Comparison of ENCODE assay signal across 7 mouse cellular contexts in the genomic region with DNA sequence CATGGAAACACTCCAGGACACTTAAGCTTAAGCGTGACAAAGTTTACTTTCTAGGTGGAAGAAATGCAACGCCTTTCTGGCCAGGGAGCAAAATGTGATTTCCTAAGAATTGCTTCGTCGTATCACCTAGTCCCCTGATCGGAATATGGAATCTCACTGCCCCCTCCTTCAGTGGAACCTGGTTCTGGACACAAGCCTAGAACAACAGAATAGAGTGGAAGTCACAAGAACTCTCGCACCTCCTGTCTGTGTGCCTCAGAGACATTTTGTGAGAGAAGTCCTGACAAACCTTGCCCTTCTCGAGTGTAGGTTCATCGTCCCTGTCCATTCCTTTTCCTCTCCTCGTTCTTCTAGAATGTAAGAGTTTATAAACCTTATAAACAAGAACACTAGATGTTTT. TPM values are rescaled to one million over a fixed set of nuclear protein-coding genes. Genes with fewer than 3 reads are reported as not detected.
A peak's percentile ranks its signal among the peaks of the same experiment; 100 is the strongest.
DNase-seq lines count a peak whose midpoint lies in the region; ATAC-seq and TF ChIP-seq lines count a peak whose summit lies in the region.

No protein-coding gene starts in this region.

- H3K9ac ChIP-seq in forebrain, embryonic 13.5 days = peak overlapping the region; percentile 70
- peak overlapping the region; percentile 80 for H3K9ac ChIP-seq in liver, embryonic 11.5 days (ENCODE audit: low read depth, low read length)
- peak overlapping the region; percentile 75 for H3K9ac ChIP-seq in stomach, postnatal 0 days (ENCODE audit: low read length)

- 72% methylated on average over 9 of the region's 9 CpGs for WGBS in forebrain, embryonic 13.5 days
- 58% methylated on average over 9 of the region's 9 CpGs for WGBS in liver, embryonic 11.5 days
- WGBS in stomach, postnatal 0 days = 34% methylated on average over 9 of the region's 9 CpGs
- 61% methylated on average over 9 of the region's 9 CpGs for WGBS in thymus, adult 2 months

- no peak overlapping the region for H3K27ac ChIP-seq in forebrain, embryonic 13.5 days
- peak overlapping the region; percentile 80; the same call in 1 of the 2 replicates for H3K27ac ChIP-seq in liver, embryonic 11.5 days (ENCODE audit: low read depth, low read length)
- H3K27ac ChIP-seq in stomach, postnatal 0 days (replicated peaks) = peak overlapping the region; percentile 94
- no peak overlapping the region for H3K27ac ChIP-seq in thymus, adult 2 months (ENCODE audit: control insufficient read depth, insufficient read depth, low read length)

- H3K27me3 ChIP-seq in megakaryocyte, embryonic 14.5 days (replicated peaks) = no peaks in the 10 kb centered on the region
- H3K27me3 ChIP-seq in forebrain, embryonic 13.5 days = no peaks in the 10 kb centered on the region
- no peaks in the 10 kb centered on the region for H3K27me3 ChIP-seq in liver, embryonic 11.5 days (replicated peaks; ENCODE audit: control insufficient read depth, insufficient read depth, low read length)
- no peaks in the 10 kb centered on the region for H3K27me3 ChIP-seq in stomach, postnatal 0 days (ENCODE audit: control insufficient read depth, insufficient read depth, low read length)
- H3K27me3 ChIP-seq in thymus, adult 2 months (ENCODE audit: control insufficient read depth, insufficient read depth, low read length) = no peaks in the 10 kb centered on the region

- no peak for DNase-seq in liver, embryonic 11.5 days (ENCODE audit: low spot score)
- DNase-seq in stomach, postnatal 0 days (ENCODE audit: low spot score) = no peak
- DNase-seq in thymus, adult 2 months = no peak
- DNase-seq in urinary bladder, postnatal 25 days (ENCODE audit: low spot score) = no peak

- no peak for TF ChIP-seq EP300 in stomach, postnatal 0 days (optimal IDR thresholded peaks at IDR 0.05)

- H3K9me3 ChIP-seq in megakaryocyte, embryonic 14.5 days = peaks cover 8% of the 10 kb centered on the region; the same call in 1 of the 2 replicates
- 0 out of 2 replicates have a peak, but pooled peaks cover 3% of the 10 kb centered on the region for H3K9me3 ChIP-seq in forebrain, embryonic 13.5 days (replicated peaks)
- H3K9me3 ChIP-seq in liver, embryonic 11.5 days (ENCODE audit: control insufficient read depth, low read length) = peaks cover 2% of the 10 kb centered on the region; the same call in 1 of the 2 replicates
- H3K9me3 ChIP-seq in stomach, postnatal 0 days (ENCODE audit: control insufficient read depth, low read length) = no peaks in the 10 kb centered on the region

- no peak for ATAC-seq in megakaryocyte, adult 5-6 weeks (ENCODE audit: poor library complexity, severe bottlenecking)
- ATAC-seq in forebrain, embryonic 13.5 days = no peak
- ATAC-seq in liver, embryonic 11.5 days (replicated peaks; ENCODE audit: low FRiP score) = no peak
- no peak for ATAC-seq in stomach, postnatal 0 days (ENCODE audit: low FRiP score, low TSS enrichment)

- peaks cover 32% of the 10 kb centered on the region for H3K4me1 ChIP-seq in megakaryocyte, embryonic 14.5 days
- H3K4me1 ChIP-seq in forebrain, embryonic 13.5 days = peaks cover 10% of the 10 kb centered on the region; the same call in 1 of the 2 replicates
- peaks cover 6% of the 10 kb centered on the region; the same call in 1 of the 2 replicates for H3K4me1 ChIP-seq in liver, embryonic 11.5 days (replicated peaks; ENCODE audit: control insufficient read depth, insufficient read depth, low read length)
- H3K4me1 ChIP-seq in stomach, postnatal 0 days (replicated peaks; ENCODE audit: control insufficient read depth, insufficient read depth) = 0 out of 2 replicates have a peak, but pooled peaks cover 2% of the 10 kb centered on the region
- peaks cover 6% of the 10 kb centered on the region for H3K4me1 ChIP-seq in thymus, adult 2 months (replicated peaks; ENCODE audit: control insufficient read depth, insufficient read depth, low read length)

- TF ChIP-seq CTCF in stomach, postnatal 0 days (IDR thresholded peaks at IDR 0.05; ENCODE audit: low read depth) = no peak
- no peak for TF ChIP-seq CTCF in thymus, adult 2 months (IDR thresholded peaks at IDR 0.05; ENCODE audit: borderline replicate concordance, control insufficient read depth, extremely low read depth, insufficient read depth, low read length, poor library complexity)

- peak overlapping the region; percentile 62 for H3K4me2 ChIP-seq in forebrain, embryonic 13.5 days
- peak overlapping the region; percentile 75 for H3K4me2 ChIP-seq in liver, embryonic 11.5 days
- H3K4me2 ChIP-seq in stomach, postnatal 0 days (replicated peaks; ENCODE audit: low read depth) = peak overlapping the region; percentile 72

- TF ChIP-seq POLR2A in thymus, adult 2 months (IDR thresholded peaks at IDR 0.05; ENCODE audit: control insufficient read depth, extremely low read depth, insufficient read depth, low read length, poor library complexity) = no peak

- H3K36me3 ChIP-seq in megakaryocyte, embryonic 14.5 days (replicated peaks; ENCODE audit: low read length) = peaks cover 18% of the 10 kb centered on the region
- peaks cover 4% of the 10 kb centered on the region; the same call in 1 of the 2 replicates for H3K36me3 ChIP-seq in forebrain, embryonic 13.5 days (ENCODE audit: poor library complexity, severe bottlenecking)
- H3K36me3 ChIP-seq in liver, embryonic 11.5 days (ENCODE audit: control insufficient read depth, insufficient read depth, low read length) = peaks cover 11% of the 10 kb centered on the region
- H3K36me3 ChIP-seq in stomach, postnatal 0 days (ENCODE audit: control insufficient read depth, insufficient read depth, low read length) = no peaks in the 10 kb centered on the region
- no peaks in the 10 kb centered on the region for H3K36me3 ChIP-seq in thymus, adult 2 months (ENCODE audit: control insufficient read depth, insufficient read depth, low read length)

- H3K4me3 ChIP-seq in megakaryocyte, embryonic 14.5 days (replicated peaks) = peak overlapping the region; percentile 96
- peak overlapping the region; percentile 57 for H3K4me3 ChIP-seq in forebrain, embryonic 13.5 days
- peak overlapping the region; percentile 71 for H3K4me3 ChIP-seq in liver, embryonic 11.5 days (ENCODE audit: low read depth, low read length)
- peak overlapping the region; percentile 71 for H3K4me3 ChIP-seq in stomach, postnatal 0 days (ENCODE audit: low read depth, low read length)
- no peak overlapping the region; the same call in 1 of the 2 replicates for H3K4me3 ChIP-seq in thymus, adult 2 months (ENCODE audit: control insufficient read depth, insufficient read depth, low read length)

RNA-seq across cellular contexts. Expression of a gene that starts 0.7 kb away (rescaled TPM):
- not detected in 2 replicates for polyA plus RNA-seq in megakaryocyte, embryonic 14.5 days (2012; ENCODE audit: insufficient read depth, low replicate concordance)
- total RNA-seq in megakaryocyte, adult 5-6 weeks (2015) = 0.62 and 2.7 TPM in 2 replicates
- 3.4 and 4.3 TPM in 2 replicates for total RNA-seq in megakaryocyte, adult 5-6 weeks (2017)
- 2.3 TPM in 2 replicates for polyA plus RNA-seq in forebrain, embryonic 13.5 days (2015; fragmentation: Nextera tagmentation; extraction: Ambion mirVana)
- polyA plus RNA-seq in liver, embryonic 11.5 days (2014; fragmentation: Nextera tagmentation; extraction: Ambion mirVana) = 2.3 and 3.6 TPM in 2 replicates
- 1.1 and 1.3 TPM in 2 replicates for polyA plus RNA-seq in stomach, postnatal 0 days (2015; fragmentation: Nextera tagmentation; extraction: Ambion mirVana)
- polyA plus RNA-seq in thymus, adult 2 months (2012; rRNA removed) = 1.5 TPM in 2 replicates

RNA-seq across cellular contexts. Expression of a gene that starts 8.4 kb away (rescaled TPM):
- polyA plus RNA-seq in megakaryocyte, embryonic 14.5 days (2012; ENCODE audit: insufficient read depth, low replicate concordance) = not detected in 2 replicates
- 0.78 and 0.85 TPM in 2 replicates for total RNA-seq in megakaryocyte, adult 5-6 weeks (2015)
- 0.22 TPM in 1 of 2 replicates, not detected in the other for total RNA-seq in megakaryocyte, adult 5-6 weeks (2017)
- 0.10 TPM in 1 of 2 replicates, not detected in the other for polyA plus RNA-seq in forebrain, embryonic 13.5 days (2015; fragmentation: Nextera tagmentation; extraction: Ambion mirVana)
- 0.08 and 0.48 TPM in 2 replicates for polyA plus RNA-seq in liver, embryonic 11.5 days (2014; fragmentation: Nextera tagmentation; extraction: Ambion mirVana)
- 0.06 and 0.10 TPM in 2 replicates for polyA plus RNA-seq in stomach, postnatal 0 days (2015; fragmentation: Nextera tagmentation; extraction: Ambion mirVana)
- 0.05 and 0.17 TPM in 2 replicates for polyA plus RNA-seq in thymus, adult 2 months (2012; rRNA removed)

RNA-seq across cellular contexts. Expression of a gene that starts 9.9 kb away (rescaled TPM):
- not detected in 2 replicates for polyA plus RNA-seq in megakaryocyte, embryonic 14.5 days (2012; ENCODE audit: insufficient read depth, low replicate concordance)
- total RNA-seq in megakaryocyte, adult 5-6 weeks (2015) = 1.4 and 2.5 TPM in 2 replicates
- total RNA-seq in megakaryocyte, adult 5-6 weeks (2017) = 0.95 and 1.4 TPM in 2 replicates
- polyA plus RNA-seq in forebrain, embryonic 13.5 days (2015; fragmentation: Nextera tagmentation; extraction: Ambion mirVana) = 9.0 TPM in 2 replicates
- 2.7 and 4.1 TPM in 2 replicates for polyA plus RNA-seq in liver, embryonic 11.5 days (2014; fragmentation: Nextera tagmentation; extraction: Ambion mirVana)
- polyA plus RNA-seq in stomach, postnatal 0 days (2015; fragmentation: Nextera tagmentation; extraction: Ambion mirVana) = 1.8 and 2.3 TPM in 2 replicates
- polyA plus RNA-seq in thymus, adult 2 months (2012; rRNA removed) = 0.24 and 0.42 TPM in 2 replicates

RNA-seq across cellular contexts. Expression of a gene that starts 13.8 kb away (rescaled TPM):
- polyA plus RNA-seq in megakaryocyte, embryonic 14.5 days (2012; ENCODE audit: insufficient read depth, low replicate concordance) = 0.04 TPM in 1 of 2 replicates, not detected in the other
- total RNA-seq in megakaryocyte, adult 5-6 weeks (2015) = 2.1 and 2.9 TPM in 2 replicates
- total RNA-seq in megakaryocyte, adult 5-6 weeks (2017) = 3.1 and 4.2 TPM in 2 replicates
- polyA plus RNA-seq in forebrain, embryonic 13.5 days (2015; fragmentation: Nextera tagmentation; extraction: Ambion mirVana) = 2.6 and 3.6 TPM in 2 replicates
- 1.3 and 1.8 TPM in 2 replicates for polyA plus RNA-seq in liver, embryonic 11.5 days (2014; fragmentation: Nextera tagmentation; extraction: Ambion mirVana)
- 0.65 and 0.76 TPM in 2 replicates for polyA plus RNA-seq in stomach, postnatal 0 days (2015; fragmentation: Nextera tagmentation; extraction: Ambion mirVana)
- polyA plus RNA-seq in thymus, adult 2 months (2012; rRNA removed) = 0.18 and 0.23 TPM in 2 replicates

RNA-seq across cellular contexts. Expression of a gene that starts 46.7 kb away (rescaled TPM):
- 0.11 TPM in 1 of 2 replicates, not detected in the other for polyA plus RNA-seq in megakaryocyte, embryonic 14.5 days (2012; ENCODE audit: insufficient read depth, low replicate concordance)
- total RNA-seq in megakaryocyte, adult 5-6 weeks (2015) = 4.2 and 6.2 TPM in 2 replicates
- 4.3 and 5.5 TPM in 2 replicates for total RNA-seq in megakaryocyte, adult 5-6 weeks (2017)
- polyA plus RNA-seq in forebrain, embryonic 13.5 days (2015; fragmentation: Nextera tagmentation; extraction: Ambion mirVana) = 5.6 and 6.8 TPM in 2 replicates
- polyA plus RNA-seq in liver, embryonic 11.5 days (2014; fragmentation: Nextera tagmentation; extraction: Ambion mirVana) = 2.0 and 2.2 TPM in 2 replicates
- polyA plus RNA-seq in stomach, postnatal 0 days (2015; fragmentation: Nextera tagmentation; extraction: Ambion mirVana) = 1.1 and 1.2 TPM in 2 replicates
- polyA plus RNA-seq in thymus, adult 2 months (2012; rRNA removed) = 0.65 and 0.73 TPM in 2 replicates

Comparison
In these comparisons a context has a peak if more than half of its experiments do, and no peak if none do; other contexts are left out.
1. H3K27ac ChIP-seq: peak in liver, embryonic 11.5 days (single experiment) and stomach, postnatal 0 days (single experiment); none in forebrain, embryonic 13.5 days (single experiment) and thymus, adult 2 months (single experiment).
2. Peak in every context shown above with its lines, with median percentiles within 50 percentile points of each other: H3K4me2 ChIP-seq and H3K9ac ChIP-seq.